Mouse (Mus musculus): Measurements from ENCODE around the gene Sirt4. TPM values are rescaled to one million over a fixed set of nuclear protein-coding genes. Genes with fewer than 3 reads are reported as not detected.

Gene Sirt4
- polyA plus RNA-seq, 1 experiment from 2014 or later, result 27.5 TPM

DNA sequence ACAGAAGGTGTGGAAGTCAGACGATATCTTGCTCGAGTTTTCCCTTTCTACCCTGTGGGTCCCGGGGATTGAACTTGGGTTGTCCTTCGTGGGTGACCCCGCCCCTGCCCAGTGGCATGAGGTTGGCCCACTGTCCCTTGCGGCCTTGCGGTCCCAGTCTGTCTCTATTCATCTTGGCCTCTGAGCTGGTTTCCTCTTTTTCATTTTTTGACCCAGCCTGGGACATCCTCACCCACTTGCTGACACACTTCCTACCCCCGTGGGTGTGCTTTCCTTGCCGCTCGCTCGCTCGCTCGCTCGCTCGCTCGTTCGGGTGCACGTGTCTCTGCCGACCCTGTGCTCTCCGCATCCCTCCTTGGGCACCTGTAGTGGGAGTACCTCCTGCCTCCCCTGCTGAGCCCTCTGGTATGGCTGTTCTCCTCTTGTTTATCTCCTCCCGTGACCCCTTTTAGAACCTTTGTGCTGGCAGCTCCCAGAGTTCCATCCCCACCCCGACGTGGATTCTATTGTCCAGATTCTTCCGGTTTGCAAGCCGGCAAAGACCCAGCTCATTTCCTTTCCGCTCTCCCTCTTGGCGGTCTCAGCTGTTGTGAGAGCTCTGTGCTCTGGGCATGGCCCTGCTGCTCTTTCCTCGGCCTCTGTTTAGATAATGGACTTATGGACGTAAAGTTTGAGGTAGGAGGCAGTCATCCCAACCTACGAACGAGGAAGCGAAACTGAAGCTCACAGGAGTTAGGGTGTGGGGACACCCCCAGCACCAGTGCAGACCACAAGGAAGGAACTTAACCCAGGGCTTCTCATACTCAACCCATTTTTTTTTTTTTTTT, 31.8 kb upstream of the Sirt4 start:
- Histone ChIP-seq H3K4me3 (ENCODE audit: low read length) (no peak overlapping the region), H3K9me3 (ENCODE audit: low read length) (no peaks in the 10 kb centered on the region), H3K36me3 (ENCODE audit: insufficient read depth, low read length) (no peaks in the 10 kb centered on the region; the same call in 1 of the 2 replicates), H3K4me1 (ENCODE audit: insufficient read depth, low read length) (peaks cover 50% of the 10 kb centered on the region), H3K27ac (ENCODE audit: low read length) (peak overlapping the region; percentile 86), H3K27me3 (ENCODE audit: insufficient read depth, low read length) (no peaks in the 10 kb centered on the region), H3K9ac (replicated peaks; ENCODE audit: low read length) (no peak overlapping the region), H3K4me2 (replicated peaks; ENCODE audit: low read depth, low read length) (peak overlapping the region; percentile 40)
- WGBS, result 70% methylated on average over 32 of the region's 32 CpGs
- no peak; the same call in 1 of the 2 replicates for ATAC-seq (ENCODE audit: low FRiP score, low TSS enrichment)

DNA sequence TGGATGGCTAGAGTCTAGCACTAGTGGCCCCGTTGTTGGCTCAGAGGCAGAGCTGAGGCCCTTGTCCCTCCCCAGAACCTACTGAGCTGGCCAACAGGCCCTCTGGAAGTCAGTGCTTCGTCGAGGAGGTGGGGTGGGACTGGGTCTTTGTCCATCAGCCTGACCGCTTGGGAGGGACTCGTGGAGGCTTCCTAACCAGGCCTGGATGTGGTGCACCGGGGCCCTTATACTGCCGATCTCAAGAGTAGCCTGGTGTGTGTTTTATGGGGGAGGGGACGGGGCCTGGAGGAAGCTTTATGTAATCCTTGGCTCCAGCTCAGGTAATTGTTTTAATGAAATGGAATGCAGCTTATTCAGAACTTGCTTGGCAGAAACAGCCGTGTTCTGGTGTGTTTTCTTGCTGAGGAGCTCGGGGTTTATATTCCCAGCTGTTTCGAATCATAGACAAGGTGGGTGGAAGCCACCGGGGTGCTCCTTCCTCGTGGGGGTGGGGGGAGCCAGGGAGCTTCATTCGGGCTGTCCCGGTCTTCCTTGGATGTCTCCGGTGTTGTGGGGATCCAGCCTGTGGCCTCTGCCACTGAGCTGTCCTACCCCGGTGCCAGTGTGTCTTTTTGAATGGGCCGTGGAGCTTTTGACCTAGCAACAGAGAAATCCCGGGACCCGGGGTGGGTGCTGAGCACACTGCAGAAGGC, 30.5 kb upstream of the Sirt4 start:
- peak; percentile 40 for ATAC-seq (ENCODE audit: low FRiP score, low TSS enrichment)
- no peak overlapping the region for H3K4me3 ChIP-seq (ENCODE audit: low read length)
- peak overlapping the region; percentile 43 for H3K9ac ChIP-seq (replicated peaks; ENCODE audit: low read length)
- H3K4me2 ChIP-seq (replicated peaks; ENCODE audit: low read depth, low read length), result peak overlapping the region; percentile 40
- no peaks in the 10 kb centered on the region for H3K9me3 ChIP-seq (ENCODE audit: low read length)
- no peaks in the 10 kb centered on the region for H3K27me3 ChIP-seq (ENCODE audit: insufficient read depth, low read length)
- 41% methylated on average over 20 of the region's 20 CpGs for WGBS
- peaks cover 41% of the 10 kb centered on the region for H3K4me1 ChIP-seq (ENCODE audit: insufficient read depth, low read length)
- H3K27ac ChIP-seq (ENCODE audit: low read length), result peak overlapping the region; percentile 86
- H3K36me3 ChIP-seq (ENCODE audit: insufficient read depth, low read length), result no peaks in the 10 kb centered on the region; the same call in 1 of the 2 replicates

DNA sequence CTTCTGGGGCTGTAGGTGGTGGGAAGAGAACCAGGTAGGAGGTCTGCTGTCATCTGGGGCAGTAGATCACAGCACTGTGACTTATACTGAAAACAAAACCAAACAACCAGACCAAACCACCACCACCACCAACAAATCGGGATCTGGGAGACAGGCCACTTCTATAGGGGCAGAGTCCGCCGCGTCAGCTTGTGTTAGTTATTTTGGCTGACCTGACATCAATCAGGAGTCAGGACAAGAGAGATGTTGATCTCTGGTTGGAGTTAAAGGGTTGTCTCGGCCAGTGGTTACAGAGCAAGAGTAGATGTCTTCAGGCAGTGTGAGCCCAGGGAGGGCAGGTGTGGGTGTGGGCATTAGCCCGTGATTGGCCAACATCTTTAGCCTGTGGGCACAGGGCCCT, 29.8 kb upstream of the Sirt4 start:
- 57% methylated on average over 6 of the region's 6 CpGs for WGBS
- peak overlapping the region; percentile 40 for H3K4me2 ChIP-seq (replicated peaks; ENCODE audit: low read depth, low read length)
- peak overlapping the region; percentile 43 for H3K9ac ChIP-seq (replicated peaks; ENCODE audit: low read length)
- peak overlapping the region; percentile 86 for H3K27ac ChIP-seq (ENCODE audit: low read length)
- no peak overlapping the region for H3K4me3 ChIP-seq (ENCODE audit: low read length)
- peaks cover 46% of the 10 kb centered on the region for H3K4me1 ChIP-seq (ENCODE audit: insufficient read depth, low read length)
- no peaks in the 10 kb centered on the region; the same call in 1 of the 2 replicates for H3K36me3 ChIP-seq (ENCODE audit: insufficient read depth, low read length)
- H3K9me3 ChIP-seq (ENCODE audit: low read length), result no peaks in the 10 kb centered on the region
- H3K27me3 ChIP-seq (ENCODE audit: insufficient read depth, low read length), result no peaks in the 10 kb centered on the region
- ATAC-seq (ENCODE audit: low FRiP score, low TSS enrichment), result no peak

DNA sequence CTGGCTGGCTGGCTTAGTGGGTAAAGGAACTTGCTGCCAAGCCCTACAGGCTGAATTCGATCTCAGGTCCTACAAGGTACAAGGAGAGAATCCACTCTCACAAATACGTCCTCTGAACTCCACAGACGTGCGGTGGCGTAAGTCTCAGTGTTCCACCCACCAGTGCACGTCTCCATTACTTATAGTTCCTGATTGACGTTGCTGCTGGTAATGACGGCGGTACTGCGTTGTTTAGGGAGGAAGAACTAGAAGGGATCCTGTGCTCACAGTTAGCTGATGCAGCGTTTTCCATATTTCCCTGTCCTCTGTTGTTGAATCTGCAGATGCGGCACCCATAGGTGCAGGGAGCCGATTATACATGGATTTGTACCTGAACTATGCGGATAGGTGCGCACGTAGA, 29.2 kb upstream of the Sirt4 start:
- WGBS, result 91% methylated on average over 16 of the region's 16 CpGs
- H3K27ac ChIP-seq (ENCODE audit: low read length), result no peak overlapping the region

DNA sequence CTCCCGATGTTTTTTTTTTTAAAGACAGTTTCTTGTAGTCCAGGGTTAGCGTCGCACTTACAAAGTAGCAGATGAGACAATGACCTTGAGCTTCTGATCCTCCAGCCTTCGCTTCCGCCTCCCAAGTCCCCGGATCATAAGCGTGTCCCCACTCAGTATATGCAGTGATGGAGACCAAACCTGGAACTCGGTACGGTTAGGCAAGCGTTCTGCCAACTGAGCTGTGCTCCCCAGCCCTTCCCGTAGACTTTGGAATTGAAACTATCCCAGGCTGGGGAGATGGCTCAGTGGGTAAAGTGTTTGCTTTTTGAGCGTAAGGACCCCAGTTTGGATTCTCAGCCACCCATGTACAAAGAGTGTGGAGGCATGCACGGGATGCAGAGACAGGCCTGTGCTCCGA, 28.7 kb upstream of the Sirt4 start:
- Histone ChIP-seq H3K27me3 (ENCODE audit: insufficient read depth, low read length) (no peaks in the 10 kb centered on the region), H3K9ac (replicated peaks; ENCODE audit: low read length) (no peak overlapping the region), H3K9me3 (ENCODE audit: low read length) (no peaks in the 10 kb centered on the region), H3K36me3 (ENCODE audit: insufficient read depth, low read length) (no peaks in the 10 kb centered on the region; the same call in 1 of the 2 replicates), H3K4me1 (ENCODE audit: insufficient read depth, low read length) (peaks cover 52% of the 10 kb centered on the region), H3K27ac (ENCODE audit: low read length) (no peak overlapping the region), H3K4me3 (ENCODE audit: low read length) (no peak overlapping the region), H3K4me2 (replicated peaks; ENCODE audit: low read depth, low read length) (no peak overlapping the region)
- 94% methylated on average over 14 of the region's 14 CpGs for WGBS
- ATAC-seq (ENCODE audit: low FRiP score, low TSS enrichment), result no peak

More for the DNA sequence above, 29.2 kb upstream of the Sirt4 start:
- Histone ChIP-seq H3K36me3 (ENCODE audit: insufficient read depth, low read length) (no peaks in the 10 kb centered on the region; the same call in 1 of the 2 replicates), H3K4me1 (ENCODE audit: insufficient read depth, low read length) (peaks cover 47% of the 10 kb centered on the region), H3K4me3 (ENCODE audit: low read length) (no peak overlapping the region), H3K27me3 (ENCODE audit: insufficient read depth, low read length) (no peaks in the 10 kb centered on the region), H3K9me3 (ENCODE audit: low read length) (no peaks in the 10 kb centered on the region), H3K4me2 (replicated peaks; ENCODE audit: low read depth, low read length) (no peak overlapping the region), H3K9ac (replicated peaks; ENCODE audit: low read length) (no peak overlapping the region)
- ATAC-seq (ENCODE audit: low FRiP score, low TSS enrichment), result no peak

DNA sequence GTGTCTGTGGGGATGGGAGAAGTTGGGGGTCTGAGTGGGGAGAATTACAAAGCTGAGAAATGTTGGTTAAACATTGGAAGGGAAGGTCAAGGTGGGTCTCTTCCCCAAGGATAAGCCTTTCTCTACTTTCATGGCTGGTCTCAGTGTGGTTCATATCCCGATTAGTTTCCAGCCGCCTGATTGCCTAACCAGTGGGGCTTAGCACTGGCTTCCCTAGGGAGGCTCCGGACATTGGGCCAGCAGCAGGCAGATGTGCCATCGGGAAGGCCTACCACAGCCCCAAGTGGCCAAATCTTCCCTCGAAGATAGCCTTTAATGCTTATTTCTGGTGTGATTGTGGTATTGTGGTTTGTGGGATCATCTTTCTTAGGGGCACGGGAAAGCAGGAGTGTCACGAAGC, 27.9 kb upstream of the Sirt4 start:
- no peak overlapping the region for H3K9ac ChIP-seq (replicated peaks; ENCODE audit: low read length)
- H3K27ac ChIP-seq (ENCODE audit: low read length), result no peak overlapping the region
- no peaks in the 10 kb centered on the region for H3K9me3 ChIP-seq (ENCODE audit: low read length)
- no peak overlapping the region for H3K4me2 ChIP-seq (replicated peaks; ENCODE audit: low read depth, low read length)
- no peaks in the 10 kb centered on the region; the same call in 1 of the 2 replicates for H3K36me3 ChIP-seq (ENCODE audit: insufficient read depth, low read length)
- no peak for ATAC-seq (ENCODE audit: low FRiP score, low TSS enrichment)
- WGBS, result 95% methylated on average over 7 of the region's 7 CpGs
- peaks cover 57% of the 10 kb centered on the region for H3K4me1 ChIP-seq (ENCODE audit: insufficient read depth, low read length)
- no peaks in the 10 kb centered on the region for H3K27me3 ChIP-seq (ENCODE audit: insufficient read depth, low read length)
- H3K4me3 ChIP-seq (ENCODE audit: low read length), result no peak overlapping the region

DNA sequence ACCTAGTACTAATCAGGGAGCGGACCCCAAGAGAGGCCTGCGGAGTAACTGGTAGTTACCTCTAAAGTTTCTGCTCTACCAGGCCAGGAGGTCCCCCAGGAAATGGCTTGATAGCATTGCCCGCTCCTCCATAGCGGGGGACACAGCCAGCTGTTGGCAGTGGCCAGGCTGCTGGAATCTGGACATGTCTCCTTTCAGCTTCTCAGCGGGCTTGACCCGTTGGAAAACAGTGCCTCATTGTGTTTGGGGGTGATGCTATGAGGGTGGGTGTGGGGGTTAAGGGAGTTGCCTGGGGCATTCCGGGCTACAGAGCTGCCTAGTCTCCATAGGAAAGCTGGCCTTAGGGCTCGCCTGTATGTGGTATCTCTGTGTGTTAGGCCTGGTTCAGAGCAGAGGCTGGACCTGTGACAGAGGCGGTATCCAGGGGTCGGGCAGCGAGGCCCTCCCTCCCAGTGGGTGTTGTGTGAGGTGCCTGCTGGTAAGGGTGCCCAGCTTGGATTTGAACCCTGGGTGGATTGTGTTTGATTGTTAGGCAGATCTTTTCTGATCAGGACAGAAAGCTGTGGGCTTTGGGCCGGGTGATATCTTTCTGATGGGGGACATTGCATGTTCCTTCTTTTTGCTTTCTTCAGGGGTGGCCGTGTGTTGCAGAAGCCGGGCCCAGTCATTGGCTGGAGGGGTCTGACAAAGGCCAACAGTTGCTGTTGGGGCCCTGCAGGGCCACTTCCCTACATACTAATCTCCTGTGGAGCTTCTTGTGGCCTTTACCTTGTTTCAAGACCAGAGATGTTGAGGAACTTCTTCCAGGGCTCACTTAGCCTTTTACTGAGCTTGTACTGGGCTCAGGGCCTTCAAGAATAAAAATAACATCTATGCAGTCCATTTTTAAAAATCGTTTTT, 25.5 kb upstream of the Sirt4 start:
- no peaks in the 10 kb centered on the region for H3K36me3 ChIP-seq (ENCODE audit: insufficient read depth, low read length)
- ATAC-seq (ENCODE audit: low FRiP score, low TSS enrichment), result no peak
- H3K27ac ChIP-seq (ENCODE audit: low read length), result peak overlapping the region; percentile 89
- H3K9me3 ChIP-seq (ENCODE audit: low read length), result no peaks in the 10 kb centered on the region
- peaks cover 47% of the 10 kb centered on the region for H3K4me1 ChIP-seq (ENCODE audit: insufficient read depth, low read length)
- peak overlapping the region; percentile 23 for H3K9ac ChIP-seq (replicated peaks; ENCODE audit: low read length)
- H3K4me2 ChIP-seq (replicated peaks; ENCODE audit: low read depth, low read length), result peak overlapping the region; percentile 92
- peak overlapping the region; percentile 90 for H3K4me3 ChIP-seq (ENCODE audit: low read length)
- WGBS, result 69% methylated on average over 15 of the region's 15 CpGs
- no peaks in the 10 kb centered on the region for H3K27me3 ChIP-seq (ENCODE audit: insufficient read depth, low read length)

DNA sequence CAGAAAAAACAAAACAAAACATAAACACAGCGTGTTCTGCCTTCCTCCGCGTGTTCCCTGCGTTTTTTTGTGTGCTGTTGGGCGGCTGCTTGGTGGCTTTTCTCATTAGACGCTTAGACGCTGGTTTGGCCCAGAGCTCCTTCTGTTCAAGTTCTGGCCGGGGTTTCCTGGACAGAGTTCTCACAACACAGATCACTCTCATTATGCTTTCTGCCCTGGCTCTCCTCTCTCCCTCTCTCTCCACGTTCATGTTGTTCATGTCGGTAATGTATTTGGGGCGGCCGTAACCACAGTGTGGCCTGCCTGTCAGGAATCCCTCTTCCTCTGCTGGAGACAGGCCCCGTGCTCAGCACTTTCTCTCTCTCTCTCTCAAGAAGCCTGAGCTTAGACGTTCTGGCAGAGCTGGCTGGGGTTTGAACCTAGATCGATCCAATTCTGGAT, 24.8 kb upstream of the Sirt4 start:
- Histone ChIP-seq H3K27ac (ENCODE audit: low read length) (peak overlapping the region; percentile 89), H3K27me3 (ENCODE audit: insufficient read depth, low read length) (no peaks in the 10 kb centered on the region), H3K4me3 (ENCODE audit: low read length) (peak overlapping the region; percentile 90), H3K36me3 (ENCODE audit: insufficient read depth, low read length) (no peaks in the 10 kb centered on the region), H3K4me1 (ENCODE audit: insufficient read depth, low read length) (peaks cover 40% of the 10 kb centered on the region), H3K4me2 (replicated peaks; ENCODE audit: low read depth, low read length) (peak overlapping the region; percentile 92), H3K9ac (replicated peaks; ENCODE audit: low read length) (peak overlapping the region; percentile 23), H3K9me3 (ENCODE audit: low read length) (no peaks in the 10 kb centered on the region)
- ATAC-seq (ENCODE audit: low FRiP score, low TSS enrichment), result 0 out of 2 replicates have a peak, but pooled peaks have one; percentile 1
- WGBS, result 10% methylated on average over 15 of the region's 15 CpGs

DNA sequence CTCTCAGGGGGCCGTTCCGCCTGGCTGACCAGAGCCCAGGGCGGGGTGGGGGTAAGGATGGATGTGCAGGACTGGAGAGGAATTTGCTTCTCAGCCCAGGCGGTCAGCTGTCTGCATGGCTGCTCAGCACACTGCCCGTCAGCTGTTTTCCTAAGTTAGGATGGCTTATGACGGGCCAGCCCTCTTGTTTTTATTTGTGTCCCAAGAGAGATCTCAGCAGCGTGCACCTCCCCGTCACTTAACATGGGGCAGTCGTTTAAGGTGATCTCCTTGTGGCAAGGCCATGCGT, 24.3 kb upstream of the Sirt4 start:
- ATAC-seq (ENCODE audit: low FRiP score, low TSS enrichment), result peak; percentile 93

More for the DNA sequence above, 24.3 kb upstream of the Sirt4 start:
- WGBS, result 3% methylated on average over 10 of the region's 10 CpGs
- Histone ChIP-seq H3K4me2 (replicated peaks; ENCODE audit: low read depth, low read length) (peak overlapping the region; percentile 92), H3K9me3 (ENCODE audit: low read length) (no peaks in the 10 kb centered on the region), H3K4me1 (ENCODE audit: insufficient read depth, low read length) (peaks cover 35% of the 10 kb centered on the region), H3K27ac (ENCODE audit: low read length) (peak overlapping the region; percentile 89), H3K9ac (replicated peaks; ENCODE audit: low read length) (peak overlapping the region; percentile 95), H3K27me3 (ENCODE audit: insufficient read depth, low read length) (no peaks in the 10 kb centered on the region), H3K4me3 (ENCODE audit: low read length) (peak overlapping the region; percentile 90), H3K36me3 (ENCODE audit: insufficient read depth, low read length) (no peaks in the 10 kb centered on the region)

All from kidney, embryonic 16.5 days (tissue).